Mouse (Mus musculus) c-Kit-positive CD71-positive TER-119-negative erythroid progenitor cells, embryonic 14.5 days (primary cell): Measurements from ENCODE around the gene H1fx.
"Not testable (repeated sequence)": the region's sequence is repeated elsewhere in the genome, so short reads cannot be mapped to it uniquely, and the experiment has no call there.

ENCODE experiments used
- DNase-seq: peaks from one replicate; pipeline ENCODE4 v3.0.0-alpha.2; 2013; ENCODE audit warnings: low read depth

H1fx gene

DNA sequence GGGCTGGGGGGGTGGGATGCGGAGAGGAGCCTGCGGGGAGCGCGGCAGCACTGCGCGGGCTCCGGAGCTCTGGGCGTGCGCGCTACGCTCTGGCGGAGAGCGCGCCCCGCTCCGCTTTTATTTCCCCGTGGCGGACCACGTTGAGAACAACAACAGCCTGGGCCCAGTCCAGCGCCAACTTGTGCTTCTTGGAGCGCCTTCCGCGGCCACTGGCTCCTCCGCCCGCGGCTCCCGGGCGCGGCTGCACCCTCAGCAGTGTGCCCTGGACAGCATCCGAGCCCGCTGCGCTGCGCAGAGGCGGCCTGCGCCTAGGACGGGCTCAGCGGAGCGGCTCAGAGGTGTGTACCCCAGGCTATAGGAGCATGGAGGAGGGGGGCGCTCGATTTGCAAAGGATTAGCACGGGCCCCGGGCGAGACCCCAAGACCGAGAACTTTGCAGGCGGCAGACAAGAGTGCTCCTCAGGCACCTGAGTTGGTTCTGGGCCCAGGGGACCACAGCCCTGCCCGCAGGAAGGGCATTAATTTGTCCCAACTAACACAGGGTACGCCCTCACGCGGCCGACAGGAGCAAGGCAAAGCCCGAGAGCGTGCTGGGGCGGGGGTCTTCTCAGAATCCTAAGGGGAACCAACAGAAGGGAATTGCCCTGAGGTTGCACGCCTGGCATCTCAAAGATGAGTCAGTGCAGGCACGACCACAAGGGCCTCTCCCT is at the start of gene H1fx:
TSS of gene H1fx (minus strand) at position 91 of the 710 bp plus-strand sequence.
- DNase-seq = no peak

DNA sequence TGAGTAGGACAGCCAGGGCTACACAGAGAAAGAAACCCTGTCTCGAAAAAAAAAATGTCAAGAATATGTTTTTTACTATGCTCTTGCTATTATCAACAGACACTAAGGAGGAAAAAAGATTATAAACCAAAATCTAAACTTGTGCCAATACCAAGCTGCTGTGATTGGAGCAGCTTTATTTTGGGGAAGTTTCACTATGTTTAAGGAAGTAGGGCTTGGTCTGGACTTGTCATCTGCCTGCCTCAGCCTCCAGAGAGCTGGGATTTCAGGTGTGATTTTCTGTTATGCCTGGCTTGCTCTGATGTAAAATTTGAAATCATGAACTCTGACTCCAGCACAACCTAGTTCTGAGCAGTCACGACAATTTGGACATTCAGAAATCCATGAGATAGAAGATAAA is 49.0 kb upstream of the H1fx start:
- no peak for DNase-seq

- DNase-seq = no peak
Measured at GRCm38 (mm10) chr6:88027390-88027789, 46.0 kb upstream of the H1fx start.

GRCm38 (mm10) chr6:88023316-88023890 is 42.0 kb upstream of the H1fx start:
- no peak for DNase-seq

DNA sequence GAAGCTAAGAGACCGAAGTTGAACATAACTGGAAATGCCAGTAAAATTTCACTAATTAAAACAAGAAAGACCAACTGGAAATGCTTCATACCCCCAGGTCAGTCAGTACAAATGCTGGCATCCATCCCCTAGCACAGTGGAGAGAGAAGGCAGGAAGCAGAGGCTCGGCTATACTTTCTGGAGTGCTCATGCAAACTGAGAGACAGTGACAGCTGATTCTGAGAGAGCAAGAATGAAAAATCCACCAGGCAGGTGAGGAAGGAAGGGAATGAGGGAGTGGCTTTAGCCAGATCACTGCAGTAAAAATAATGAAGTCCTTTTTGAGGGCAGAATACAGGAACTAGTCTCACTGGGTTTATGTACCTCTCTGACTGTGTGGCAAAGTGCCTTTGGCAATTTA is 37.7 kb upstream of the H1fx start:
- no peak for DNase-seq

DNA sequence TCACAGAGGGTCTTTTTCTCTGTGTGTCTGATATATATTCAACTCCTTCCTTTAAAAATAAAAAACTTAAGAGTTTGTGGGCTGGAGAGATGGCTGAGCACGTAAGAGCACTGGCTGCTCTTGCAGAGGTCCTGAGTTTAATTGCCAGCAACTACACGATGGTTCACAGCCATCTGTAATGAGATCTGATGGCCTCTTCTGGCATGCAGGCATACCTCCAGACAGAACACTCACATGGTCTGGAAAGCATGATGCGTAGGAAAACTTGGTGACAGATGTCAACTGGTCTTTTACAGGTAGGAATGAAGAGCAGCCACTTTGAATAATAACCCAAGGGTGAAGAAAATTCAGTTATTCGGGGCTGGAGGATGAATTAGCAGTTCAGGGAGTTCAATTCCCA is 36.4 kb upstream of the H1fx start:
- DNase-seq = no peak

DNA sequence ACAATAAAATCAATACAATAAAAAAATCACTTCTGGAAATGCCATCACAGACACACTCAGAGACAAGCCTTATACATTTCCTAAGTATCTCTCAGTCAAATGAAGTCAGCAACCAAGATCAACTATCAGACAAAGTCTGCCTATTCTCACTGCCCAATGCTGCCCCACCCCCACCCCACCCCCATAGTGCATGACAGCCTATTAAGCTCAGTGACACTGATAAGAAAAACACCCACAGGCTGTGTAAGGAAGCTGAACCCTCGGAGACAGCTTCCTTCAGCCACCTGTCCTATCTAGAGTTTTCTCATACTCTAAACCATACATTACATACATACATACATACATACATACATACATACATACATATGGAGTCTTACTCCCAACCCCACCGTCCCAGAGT is 34.4 kb upstream of the H1fx start:
- peak; percentile 55 for DNase-seq

GRCm38 (mm10) chr6:88013456-88013855 is 32.0 kb upstream of the H1fx start:
- no peak for DNase-seq

- no peak for DNase-seq
Measured at GRCm38 (mm10) chr6:88012601-88013000, 31.2 kb upstream of the H1fx start.

- DNase-seq = not testable (repeated sequence)
Measured at GRCm38 (mm10) chr6:88011106-88011505, 29.7 kb upstream of the H1fx start.

DNA sequence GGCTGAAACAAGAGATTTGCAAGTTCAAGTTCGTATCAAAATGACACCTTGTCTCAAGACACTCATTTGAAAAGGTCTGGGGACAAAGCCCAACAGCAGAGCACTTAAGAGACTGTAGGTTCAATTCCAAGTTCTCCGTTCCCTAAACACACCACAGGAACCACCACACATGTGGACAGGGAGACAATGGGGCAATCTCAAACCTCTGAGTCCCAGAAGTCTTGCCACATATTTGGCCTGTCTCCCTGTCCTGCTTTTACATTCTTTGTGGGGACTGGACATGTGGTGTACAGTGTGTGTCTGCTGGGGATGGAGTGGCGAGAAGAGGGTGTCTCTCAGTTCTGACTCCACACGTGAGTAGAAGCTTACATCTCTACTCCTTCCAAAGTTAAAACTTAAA is 27.8 kb upstream of the H1fx start:
- DNase-seq = no peak

GRCm38 (mm10) chr6:88004773-88005172 is 23.3 kb upstream of the H1fx start:
- not testable (repeated sequence) for DNase-seq

GRCm38 (mm10) chr6:88003439-88003838 is 22.0 kb upstream of the H1fx start:
- DNase-seq = no peak

- DNase-seq = no peak
Measured at GRCm38 (mm10) chr6:87998358-87998757, 16.9 kb upstream of the H1fx start.

DNA sequence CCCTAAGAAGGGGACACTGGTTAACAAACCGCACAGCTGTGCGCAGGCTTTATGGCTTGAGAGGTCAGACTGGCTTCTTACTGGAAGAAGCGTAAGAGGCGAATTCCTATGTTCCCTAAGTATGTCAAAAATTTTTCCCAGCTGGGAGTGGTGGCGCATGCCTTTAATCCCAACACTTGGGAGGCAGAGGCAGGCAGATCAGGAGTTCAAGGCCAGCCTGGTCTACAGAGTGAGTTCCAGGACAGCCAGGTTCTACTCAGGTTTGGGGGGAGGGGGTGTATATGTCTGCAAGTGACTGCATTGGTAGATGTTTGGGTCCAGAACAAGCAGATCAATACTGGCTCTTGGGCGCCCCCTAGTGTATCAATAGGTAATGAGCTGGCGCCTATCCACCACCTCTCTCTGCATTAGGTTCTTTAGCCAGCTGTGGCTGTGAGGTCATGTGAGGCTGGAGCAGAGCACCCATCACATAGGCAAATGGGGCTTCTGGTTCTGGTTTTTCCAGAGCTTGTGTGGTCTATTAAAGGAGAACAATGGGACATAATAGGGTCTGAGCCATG is 16.3 kb upstream of the H1fx start:
- peak; percentile 76 for DNase-seq

- no peak for DNase-seq
Measured at GRCm38 (mm10) chr6:87996606-87997005, 15.2 kb upstream of the H1fx start.

- no peak for DNase-seq
Measured at GRCm38 (mm10) chr6:87995519-87995918, 14.1 kb upstream of the H1fx start.

DNA sequence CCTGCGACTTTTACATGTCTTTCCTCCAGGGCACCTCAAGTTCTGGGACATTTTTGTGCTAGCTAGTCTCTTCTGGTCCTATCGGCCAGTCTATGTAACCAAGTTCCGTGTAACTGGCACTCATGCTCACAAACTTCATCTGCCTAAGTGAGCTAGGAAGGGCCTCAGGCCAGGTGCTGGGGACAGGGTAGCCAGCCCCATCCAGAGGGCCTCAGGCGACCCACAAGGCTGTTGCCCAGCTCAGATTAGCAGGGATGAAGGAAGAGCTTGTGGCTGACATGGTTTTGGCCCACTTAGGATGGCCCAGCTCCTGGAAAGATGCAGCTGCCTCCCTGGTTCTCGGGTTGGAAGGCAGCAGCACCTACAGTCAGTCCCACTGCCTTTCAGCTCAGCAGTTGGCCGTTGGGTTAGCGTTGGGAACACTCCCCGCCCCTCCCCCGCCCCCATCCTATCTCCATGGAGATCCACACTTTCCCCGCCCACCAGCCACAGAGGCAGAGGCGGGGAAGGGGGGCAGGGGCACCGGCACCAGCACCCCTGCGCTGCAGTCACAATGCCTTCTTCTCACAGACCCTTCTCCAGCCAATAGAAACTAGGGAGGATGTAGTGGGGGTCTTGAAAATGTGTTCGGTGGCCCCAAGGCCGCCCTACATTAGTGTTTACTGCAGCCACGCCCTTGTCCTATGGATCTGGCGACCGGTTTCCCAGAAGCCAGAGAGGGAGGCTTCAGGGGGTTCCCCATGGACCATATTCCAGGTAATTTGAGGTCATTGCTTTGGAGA is 12.5 kb upstream of the H1fx start:
- DNase-seq = peak; percentile 56

GRCm38 (mm10) chr6:87992733-87993132 is 11.3 kb upstream of the H1fx start:
- DNase-seq = no peak

DNA sequence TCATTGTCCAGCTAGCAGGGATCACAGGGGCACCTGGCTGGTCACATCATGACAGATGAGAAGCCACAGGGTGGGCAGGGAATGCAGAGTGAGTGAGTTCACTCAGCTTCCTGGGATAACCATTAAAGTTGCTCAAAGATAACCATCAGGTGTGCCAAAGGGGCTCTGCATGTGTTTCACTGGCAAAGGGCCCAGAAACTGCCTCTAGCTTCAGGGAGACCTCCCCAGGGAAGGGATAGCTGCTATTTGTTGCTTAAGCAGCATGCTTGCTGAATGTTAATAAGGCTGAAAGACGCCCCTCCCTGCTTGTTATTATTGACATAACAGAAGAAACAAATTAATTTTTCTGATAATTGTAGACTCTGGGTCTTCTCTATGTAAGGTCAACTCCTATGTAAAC is 10.4 kb upstream of the H1fx start:
- no peak for DNase-seq

DNA sequence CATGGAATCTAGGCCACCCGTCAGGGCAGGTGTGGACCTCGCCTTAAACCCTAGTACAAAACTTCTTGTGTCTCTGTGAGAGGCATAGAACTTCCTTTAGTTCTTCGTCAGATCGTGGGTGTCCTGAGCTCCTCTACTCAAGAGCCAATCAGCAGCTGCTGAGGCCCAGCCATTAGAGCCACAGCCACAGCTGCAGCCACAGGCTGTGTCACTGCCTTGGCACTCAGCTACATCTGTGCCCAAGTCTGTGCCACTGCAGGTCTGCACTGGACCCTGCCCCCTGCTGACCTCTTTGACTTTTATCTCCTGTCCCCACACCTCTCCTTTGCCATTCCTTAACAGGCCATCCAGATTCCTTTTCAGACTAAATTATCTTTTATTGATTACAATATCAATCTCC is 9.8 kb upstream of the H1fx start:
- DNase-seq = no peak

DNA sequence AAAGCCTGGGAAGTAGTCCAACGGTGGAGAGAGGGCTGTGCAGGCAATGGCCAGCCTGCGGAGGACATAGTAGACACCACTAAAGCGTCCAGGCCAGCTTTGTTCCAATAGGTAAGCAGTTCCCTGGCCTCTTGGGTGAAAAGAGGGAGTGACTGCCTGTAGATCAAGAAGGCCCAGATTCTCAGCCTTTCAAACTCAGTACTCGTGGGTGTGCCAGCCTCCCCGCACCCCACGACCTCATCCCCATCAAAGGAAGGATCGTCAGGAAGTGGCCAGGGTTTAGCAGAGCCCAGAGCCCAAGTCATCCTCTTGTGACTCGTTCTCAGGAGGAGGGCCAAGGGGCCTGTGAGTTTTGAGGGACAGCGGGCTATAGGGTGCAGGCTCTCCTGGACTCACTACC is 1.1 kb upstream of the H1fx start:
- no peak for DNase-seq

- no peak for DNase-seq
Measured at GRCm38 (mm10) chr6:87981030-87981485, 379 bp downstream of the H1fx start.
